Mouse (Mus musculus) layer of hippocampus, postnatal 36 days (tissue): ENCODE data around the gene Hba-x. TPM values are rescaled to one million over a fixed set of nuclear protein-coding genes. Genes with fewer than 3 reads are reported as not detected.

ENCODE experiments used
- DNase-seq, 2 experiments: peaks; one replicate each; pipeline ENCODE4 v3.0.0; 2022
- total RNA-seq, 2 experiments: library from RNA; stranded (reverse); gene quantifications; 2 replicates each; pipeline ENCODE4 v1.2.3; 2021

The Hba-x gene
- total RNA-seq: not detected

GRCm38 (mm10) chr11:32276347-32276746 lies at the start of gene Hba-x:
Gene Hba-x, plus strand, starts transcription at chr11:32276400.
- no peak for DNase-seq

- no peak for DNase-seq
These were observed 49.2 kb upstream of the Hba-x start for GRCm38 (mm10) chr11:32227041-32227440.

GRCm38 (mm10) chr11:32227555-32227954 lies 48.6 kb upstream of the Hba-x start:
- no peak for DNase-seq

GRCm38 (mm10) chr11:32228292-32228845 lies 47.8 kb upstream of the Hba-x start:
- DNase-seq: no peak

GRCm38 (mm10) chr11:32230220-32230619 lies 46.0 kb upstream of the Hba-x start:
- no peak for DNase-seq

GRCm38 (mm10) chr11:32231125-32231524 lies 45.1 kb upstream of the Hba-x start:
- DNase-seq: no peak

- no peak for DNase-seq
These were observed 43.4 kb upstream of the Hba-x start for GRCm38 (mm10) chr11:32232848-32233247.

GRCm38 (mm10) chr11:32233895-32234294 lies 42.3 kb upstream of the Hba-x start:
- no peak for DNase-seq

- DNase-seq: no peak
These were observed 41.2 kb upstream of the Hba-x start for GRCm38 (mm10) chr11:32234816-32235485.

- DNase-seq: peak; percentile 65 to 78
These were observed 40.6 kb upstream of the Hba-x start for GRCm38 (mm10) chr11:32235646-32236045.

- no peak for DNase-seq
These were observed 40.1 kb upstream of the Hba-x start for GRCm38 (mm10) chr11:32236132-32236531.

- no peak for DNase-seq
These were observed 39.3 kb upstream of the Hba-x start for GRCm38 (mm10) chr11:32236712-32237410.

- DNase-seq: no peak
These were observed 38.8 kb upstream of the Hba-x start for GRCm38 (mm10) chr11:32237411-32237795.

- DNase-seq: peak; percentile 65 to 67
These were observed 37.9 kb upstream of the Hba-x start for GRCm38 (mm10) chr11:32238093-32238860.

- DNase-seq: no peak
These were observed 34.8 kb upstream of the Hba-x start for GRCm38 (mm10) chr11:32241391-32241790.

GRCm38 (mm10) chr11:32242209-32242608 lies 34.0 kb upstream of the Hba-x start:
- no peak for DNase-seq

GRCm38 (mm10) chr11:32243205-32243955 lies 32.8 kb upstream of the Hba-x start:
- DNase-seq: no peak

- no peak for DNase-seq
These were observed 32.1 kb upstream of the Hba-x start for GRCm38 (mm10) chr11:32244064-32244463.

GRCm38 (mm10) chr11:32244617-32245016 lies 31.6 kb upstream of the Hba-x start:
- DNase-seq: no peak

GRCm38 (mm10) chr11:32245614-32246013 lies 30.6 kb upstream of the Hba-x start:
- no peak for DNase-seq

- DNase-seq: no peak
These were observed 29.1 kb upstream of the Hba-x start for GRCm38 (mm10) chr11:32247068-32247467.

- no peak for DNase-seq
These were observed 27.9 kb upstream of the Hba-x start for GRCm38 (mm10) chr11:32248350-32248749.
